Mouse (Mus musculus): ENCODE data around the gene Atg16l2. TPM values are rescaled to one million over a fixed set of nuclear protein-coding genes. Genes with fewer than 3 reads are reported as not detected.
A peak's percentile ranks its signal among the peaks of the same experiment; 100 is the strongest.

Gene Atg16l2
- polyA plus RNA-seq, 1 experiment from 2014 or later, result 4.2 TPM

DNA sequence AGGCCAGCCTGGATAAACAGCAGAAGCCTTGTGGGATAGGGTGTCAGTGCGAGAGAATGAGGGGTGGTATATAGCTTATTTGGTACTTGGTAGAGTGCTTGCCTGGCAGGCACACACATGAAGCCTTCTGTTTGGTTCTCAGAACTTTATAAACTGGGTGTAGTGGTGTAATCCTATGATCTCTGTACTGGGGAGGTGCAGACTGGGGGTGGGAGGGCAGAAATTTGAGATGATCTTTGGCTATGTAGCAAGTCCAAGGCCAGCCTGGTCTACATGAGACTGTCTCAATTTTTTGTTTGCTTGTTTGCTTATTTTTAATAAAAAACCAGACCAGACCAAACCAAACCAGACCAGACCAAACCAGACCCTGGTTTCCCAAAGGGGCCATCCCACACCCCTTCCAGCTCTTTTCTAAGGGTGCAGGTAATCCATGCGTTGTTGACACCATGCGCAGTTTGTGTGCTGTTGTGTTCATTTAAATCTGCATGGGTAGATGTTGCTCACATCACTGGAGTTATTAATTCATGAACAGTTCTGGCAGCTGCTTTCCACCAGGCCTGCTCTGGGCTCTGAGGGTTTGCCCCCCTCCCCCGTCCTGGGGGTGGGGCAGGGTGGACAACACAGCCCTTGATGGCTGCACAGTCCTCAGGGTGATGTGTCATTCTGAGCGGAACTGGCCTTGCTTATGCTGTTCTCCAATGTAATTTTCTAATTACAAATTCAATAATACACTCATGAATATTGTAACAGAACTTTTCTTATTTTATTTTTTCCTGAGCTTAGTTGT lies 30.2 kb upstream of the Atg16l2 start:
- Histone ChIP-seq H3K27me3 (no peaks in the 10 kb centered on the region), H3K4me1 (replicated peaks) (peaks cover 61% of the 10 kb centered on the region), H3K9me3 (replicated peaks) (no peaks in the 10 kb centered on the region), H3K27ac (no peak overlapping the region), H3K36me3 (peaks cover 44% of the 10 kb centered on the region), H3K4me3 (replicated peaks) (no peak overlapping the region), H3K4me2 (no peak overlapping the region), H3K9ac (no peak overlapping the region)
- ATAC-seq (ENCODE audit: low read depth), result peak; percentile 37; the same call in 1 of the 2 replicates
- DNase-seq, result no peak
- WGBS (ENCODE audit: insufficient replicate concordance), result 74% methylated on average over 5 of the region's 5 CpGs

DNA sequence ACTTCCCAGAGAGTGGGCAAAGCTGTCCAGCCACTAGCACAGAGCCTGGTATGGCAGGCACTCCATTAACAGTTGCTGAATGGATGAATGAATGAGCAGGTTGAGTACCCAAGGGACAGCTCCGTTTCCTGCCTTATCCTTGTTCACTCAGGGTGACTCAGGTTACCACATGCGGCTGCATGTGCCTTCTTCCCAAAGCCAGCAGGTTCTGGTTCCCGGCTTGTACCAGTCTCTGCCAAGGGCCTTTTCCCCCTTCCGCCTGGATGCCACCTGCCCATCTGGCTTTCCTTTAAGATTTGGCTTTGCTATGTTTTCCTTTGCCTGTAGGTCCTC lies 28.8 kb upstream of the Atg16l2 start:
- ATAC-seq (ENCODE audit: low read depth), result no peak
- no peak overlapping the region for H3K27ac ChIP-seq
- no peak overlapping the region for H3K4me2 ChIP-seq
- H3K36me3 ChIP-seq, result peaks cover 46% of the 10 kb centered on the region
- H3K4me1 ChIP-seq (replicated peaks), result peaks cover 65% of the 10 kb centered on the region
- no peak overlapping the region for H3K4me3 ChIP-seq (replicated peaks)
- H3K9me3 ChIP-seq (replicated peaks), result no peaks in the 10 kb centered on the region
- no peaks in the 10 kb centered on the region for H3K27me3 ChIP-seq
- 80% methylated on average over 4 of the region's 4 CpGs for WGBS (ENCODE audit: insufficient replicate concordance)
- no peak overlapping the region for H3K9ac ChIP-seq
- DNase-seq, result no peak

DNA sequence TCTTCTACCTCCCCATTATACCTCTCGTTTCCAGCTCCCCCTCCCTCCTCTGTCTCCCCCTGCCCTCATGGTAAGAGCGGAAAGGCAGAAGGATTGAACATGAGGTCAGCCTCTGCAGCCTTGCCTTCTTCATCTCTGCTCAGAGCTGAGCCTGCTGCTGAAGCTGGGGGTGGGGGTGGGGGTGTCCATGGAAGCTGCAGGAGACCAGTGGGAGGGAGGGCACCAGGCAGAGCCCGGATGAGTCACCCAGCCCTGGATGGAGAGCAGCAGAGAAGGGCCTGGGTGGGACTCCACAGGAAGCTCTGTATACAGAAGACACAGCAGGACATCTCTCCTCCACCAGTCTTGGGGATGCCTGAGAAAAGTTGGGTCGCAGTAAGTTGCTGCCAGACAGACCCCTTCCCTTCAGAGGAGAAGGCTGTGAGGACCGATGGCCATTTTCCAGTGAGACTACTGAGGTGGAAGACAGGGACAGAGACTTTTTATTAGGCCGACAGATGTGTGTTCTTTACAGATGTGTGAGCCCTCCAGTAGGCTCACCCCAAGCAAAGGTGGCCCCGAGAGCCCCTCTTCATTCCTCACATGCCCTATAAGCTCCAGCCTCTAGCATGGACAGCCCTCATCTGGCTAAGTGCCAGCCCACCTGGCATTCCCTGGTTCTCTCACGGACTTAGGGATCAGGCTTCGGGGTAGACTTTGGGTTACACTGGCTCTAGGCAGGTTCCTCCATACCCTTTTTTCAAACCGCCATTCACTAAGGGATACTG lies 28.2 kb upstream of the Atg16l2 start:
- Histone ChIP-seq H3K36me3 (peaks cover 51% of the 10 kb centered on the region), H3K4me1 (replicated peaks) (peaks cover 65% of the 10 kb centered on the region), H3K27ac (no peak overlapping the region), H3K9me3 (replicated peaks) (no peaks in the 10 kb centered on the region), H3K27me3 (no peaks in the 10 kb centered on the region), H3K4me3 (replicated peaks) (no peak overlapping the region), H3K9ac (no peak overlapping the region), H3K4me2 (no peak overlapping the region)
- DNase-seq, result no peak
- ATAC-seq (ENCODE audit: low read depth), result no peak
- 70% methylated on average over 10 of the region's 10 CpGs for WGBS (ENCODE audit: insufficient replicate concordance)

DNA sequence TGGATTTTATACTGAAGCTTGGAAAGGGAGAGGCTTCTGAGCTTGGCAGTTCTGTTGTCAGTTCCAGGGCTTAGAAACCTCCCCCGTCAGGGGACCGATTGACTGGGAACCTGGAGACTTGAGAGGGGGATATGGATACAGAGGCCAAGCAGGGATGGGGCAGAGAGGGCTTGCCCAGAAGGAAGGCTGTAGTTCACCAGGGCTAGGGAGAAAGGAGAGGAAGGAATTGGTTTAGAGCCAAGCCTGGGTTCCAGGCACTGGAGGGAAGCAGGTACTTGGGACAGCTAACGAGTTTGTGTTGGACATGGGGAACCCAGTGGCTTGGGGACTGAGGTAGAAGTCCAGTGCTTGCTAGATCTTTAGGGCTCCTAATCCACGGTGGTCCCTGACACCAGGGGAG lies 27.6 kb upstream of the Atg16l2 start:
- no peak for ATAC-seq (ENCODE audit: low read depth)
- Histone ChIP-seq H3K4me1 (replicated peaks) (peaks cover 65% of the 10 kb centered on the region), H3K27ac (no peak overlapping the region), H3K27me3 (no peaks in the 10 kb centered on the region), H3K4me2 (no peak overlapping the region), H3K9ac (no peak overlapping the region), H3K4me3 (replicated peaks) (no peak overlapping the region), H3K9me3 (replicated peaks) (no peaks in the 10 kb centered on the region), H3K36me3 (peaks cover 50% of the 10 kb centered on the region)
- DNase-seq, result no peak
- 77% methylated on average over 4 of the region's 4 CpGs for WGBS (ENCODE audit: insufficient replicate concordance)

DNA sequence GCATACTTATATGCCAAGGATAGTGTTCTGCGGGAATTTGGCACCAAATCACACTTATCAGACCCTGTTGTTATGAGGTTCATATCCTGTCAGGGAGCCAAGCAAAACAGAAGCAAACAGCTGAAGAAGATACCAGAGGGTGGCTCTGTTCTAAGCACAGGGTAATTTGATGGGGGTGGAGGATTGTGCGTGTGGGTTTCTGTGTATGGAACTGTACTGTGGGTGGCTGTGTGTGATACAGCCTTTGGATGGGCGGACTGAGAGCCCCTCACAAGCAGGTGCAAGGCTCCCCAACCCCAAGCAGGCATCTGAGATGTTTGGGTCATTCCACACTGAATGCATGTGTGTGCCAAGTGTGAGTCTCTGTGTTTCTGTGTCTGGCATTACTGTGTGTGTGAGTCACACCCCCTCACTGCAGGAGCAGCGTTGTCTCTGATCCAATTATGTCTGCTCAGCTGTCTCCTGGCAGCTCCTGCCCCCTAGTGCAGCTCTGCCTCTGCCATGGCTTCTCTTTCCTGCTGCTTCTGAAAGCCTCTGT lies 26.6 kb upstream of the Atg16l2 start:
- no peaks in the 10 kb centered on the region for H3K27me3 ChIP-seq
- 73% methylated on average over 4 of the region's 4 CpGs for WGBS (ENCODE audit: insufficient replicate concordance)
- DNase-seq, result no peak
- no peak overlapping the region for H3K9ac ChIP-seq
- no peak overlapping the region for H3K4me2 ChIP-seq
- H3K4me3 ChIP-seq (replicated peaks), result no peak overlapping the region
- peaks cover 74% of the 10 kb centered on the region for H3K4me1 ChIP-seq (replicated peaks)
- H3K36me3 ChIP-seq, result peaks cover 47% of the 10 kb centered on the region
- ATAC-seq (ENCODE audit: low read depth), result no peak
- no peaks in the 10 kb centered on the region for H3K9me3 ChIP-seq (replicated peaks)
- no peak overlapping the region for H3K27ac ChIP-seq

DNA sequence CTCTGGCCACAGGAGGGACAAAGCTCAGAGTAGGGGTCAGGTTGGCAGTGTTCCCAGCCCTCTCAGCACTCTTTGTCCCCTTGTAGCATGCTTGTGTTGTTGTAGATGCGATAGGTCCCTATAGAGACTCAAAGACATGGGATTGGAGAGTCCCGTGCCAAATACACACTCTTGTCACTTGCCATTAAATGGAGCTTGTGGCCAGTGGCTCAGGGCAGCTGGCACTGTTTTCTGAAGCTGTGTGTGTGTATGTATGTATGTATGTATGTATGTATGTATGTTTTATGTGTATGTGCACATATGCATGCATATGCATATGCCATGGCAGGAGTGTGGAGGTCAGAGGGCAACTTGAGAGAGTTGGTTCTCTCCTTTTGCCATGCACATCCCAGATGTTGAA lies 25.7 kb upstream of the Atg16l2 start:
- whole genome bisulfite sequencing (ENCODE audit: insufficient replicate concordance), result 73% methylated on average over 2 of the region's 2 CpGs
- no peak for DNase-seq
- Histone ChIP-seq H3K36me3 (peaks cover 44% of the 10 kb centered on the region), H3K27ac (no peak overlapping the region), H3K4me3 (replicated peaks) (no peak overlapping the region), H3K4me2 (peak overlapping the region; percentile 15), H3K27me3 (no peaks in the 10 kb centered on the region), H3K9ac (no peak overlapping the region), H3K9me3 (replicated peaks) (no peaks in the 10 kb centered on the region), H3K4me1 (replicated peaks) (peaks cover 83% of the 10 kb centered on the region)
- no peak for ATAC-seq (ENCODE audit: low read depth)

DNA sequence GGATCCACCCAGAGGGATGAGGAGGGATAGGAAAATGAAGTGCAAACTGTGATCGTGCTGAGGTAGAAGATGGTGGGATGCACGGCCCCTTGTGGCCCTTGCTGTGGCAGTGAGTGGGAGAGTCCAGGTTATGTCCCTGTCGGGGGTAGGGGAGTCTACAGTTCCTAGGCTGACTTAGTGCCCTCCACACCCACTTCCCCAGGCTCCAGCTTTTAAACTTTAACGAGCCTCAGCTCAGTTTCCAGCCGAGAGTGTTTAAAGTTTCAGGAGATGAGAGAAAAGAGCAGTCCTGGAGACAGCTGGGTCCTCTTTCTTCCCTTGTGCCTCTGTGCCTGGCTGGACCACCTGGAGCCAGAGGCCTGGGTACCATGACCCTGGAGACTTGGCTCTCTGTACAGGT lies 25.2 kb upstream of the Atg16l2 start:
- Histone ChIP-seq H3K4me3 (replicated peaks) (no peak overlapping the region), H3K9ac (no peak overlapping the region), H3K4me2 (peak overlapping the region; percentile 15)

DNA sequence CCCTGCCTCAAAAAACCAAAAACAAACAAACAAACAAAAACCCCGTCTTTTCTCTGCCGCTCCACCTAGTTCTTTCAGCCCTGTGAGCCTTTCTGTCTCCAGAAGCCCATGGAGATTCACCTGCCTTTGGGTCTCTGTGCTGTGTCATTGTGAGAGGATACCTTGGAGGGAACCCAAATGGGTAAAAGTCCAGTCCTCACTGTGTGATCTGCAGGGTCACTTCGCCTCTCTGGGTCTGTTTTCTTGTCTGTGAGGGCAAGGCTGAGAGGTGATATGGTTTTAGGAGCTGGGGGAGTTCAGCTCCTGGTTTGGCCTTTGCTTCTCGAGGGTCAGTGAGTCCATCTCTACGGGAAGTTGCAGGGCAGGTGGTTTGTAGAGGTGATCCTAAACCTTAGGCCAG lies 24.0 kb upstream of the Atg16l2 start:
- H3K27me3 ChIP-seq, result no peaks in the 10 kb centered on the region
- peak overlapping the region; percentile 35 for H3K9ac ChIP-seq
- H3K27ac ChIP-seq, result 0 out of 2 replicates have a peak overlapping the region, but pooled peaks have one; percentile 79
- ATAC-seq (ENCODE audit: low read depth) (no peak), DNase-seq (no peak)
- WGBS (ENCODE audit: insufficient replicate concordance), result 72% methylated on average over 5 of the region's 5 CpGs
- H3K4me3 ChIP-seq (replicated peaks), result no peak overlapping the region
- 0 out of 2 replicates have a peak overlapping the region, but pooled peaks have one; percentile 15 for H3K4me2 ChIP-seq
- H3K4me1 ChIP-seq (replicated peaks), result peaks cover 88% of the 10 kb centered on the region
- H3K9me3 ChIP-seq (replicated peaks), result no peaks in the 10 kb centered on the region
- H3K36me3 ChIP-seq, result peaks cover 42% of the 10 kb centered on the region

More for the DNA sequence above, 25.2 kb upstream of the Atg16l2 start:
- Histone ChIP-seq H3K9me3 (replicated peaks) (no peaks in the 10 kb centered on the region), H3K27me3 (no peaks in the 10 kb centered on the region), H3K27ac (no peak overlapping the region), H3K36me3 (peaks cover 44% of the 10 kb centered on the region), H3K4me1 (replicated peaks) (peaks cover 85% of the 10 kb centered on the region)
- WGBS (ENCODE audit: insufficient replicate concordance), result 61% methylated on average over 5 of the region's 5 CpGs
- no peak for DNase-seq
- ATAC-seq (ENCODE audit: low read depth), result no peak

DNA sequence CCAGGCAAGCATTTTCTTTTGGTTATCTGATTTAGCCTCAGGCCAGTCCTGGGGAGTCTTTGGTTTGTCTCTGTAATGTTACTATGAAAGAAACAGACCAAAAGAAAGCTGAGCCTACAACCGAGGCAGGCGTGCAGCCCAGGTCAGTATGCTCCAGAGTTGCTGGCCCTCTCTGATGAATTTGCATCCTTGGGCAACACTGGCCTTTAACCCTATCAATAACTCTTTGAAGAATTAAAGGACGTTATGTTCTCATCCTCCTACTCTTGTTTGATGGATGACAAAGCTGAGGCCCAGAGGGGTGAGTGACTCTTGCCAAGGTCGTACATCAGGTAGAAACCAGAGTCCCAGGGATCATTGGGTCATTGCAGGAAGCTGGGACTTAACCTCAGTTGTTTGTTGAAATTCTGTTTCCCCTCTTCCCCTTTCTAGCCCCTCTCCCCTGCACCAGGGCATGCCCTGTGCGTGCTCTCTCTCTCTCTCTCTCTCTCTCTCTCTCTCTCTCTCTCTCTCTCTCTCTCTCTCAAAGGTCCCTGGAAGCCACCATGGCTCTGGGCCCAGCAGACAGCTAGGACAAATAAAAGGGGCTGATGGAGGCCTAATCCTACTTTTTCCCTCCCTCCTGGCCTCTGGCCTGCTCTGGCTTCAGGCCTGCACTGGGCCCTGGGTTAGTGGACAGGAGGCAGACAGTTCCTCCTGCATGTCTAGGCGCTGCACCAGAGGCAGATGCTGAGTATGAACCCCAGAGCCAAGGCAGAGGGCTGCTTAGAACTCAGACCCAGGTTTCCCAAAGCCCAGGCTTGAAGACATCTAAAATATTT lies 22.3 kb upstream of the Atg16l2 start:
- Histone ChIP-seq H3K4me1 (replicated peaks) (peaks cover 95% of the 10 kb centered on the region), H3K36me3 (peaks cover 26% of the 10 kb centered on the region), H3K27ac (peak overlapping the region; percentile 81), H3K9me3 (replicated peaks) (no peaks in the 10 kb centered on the region), H3K9ac (peak overlapping the region; percentile 10; the same call in 1 of the 2 replicates), H3K4me3 (replicated peaks) (no peak overlapping the region), H3K4me2 (peak overlapping the region; percentile 99), H3K27me3 (no peaks in the 10 kb centered on the region)
- DNase-seq, result no peak
- 46% methylated on average over 6 of the region's 6 CpGs for WGBS (ENCODE audit: insufficient replicate concordance)
- ATAC-seq (ENCODE audit: low read depth), result peak; percentile 11

DNA sequence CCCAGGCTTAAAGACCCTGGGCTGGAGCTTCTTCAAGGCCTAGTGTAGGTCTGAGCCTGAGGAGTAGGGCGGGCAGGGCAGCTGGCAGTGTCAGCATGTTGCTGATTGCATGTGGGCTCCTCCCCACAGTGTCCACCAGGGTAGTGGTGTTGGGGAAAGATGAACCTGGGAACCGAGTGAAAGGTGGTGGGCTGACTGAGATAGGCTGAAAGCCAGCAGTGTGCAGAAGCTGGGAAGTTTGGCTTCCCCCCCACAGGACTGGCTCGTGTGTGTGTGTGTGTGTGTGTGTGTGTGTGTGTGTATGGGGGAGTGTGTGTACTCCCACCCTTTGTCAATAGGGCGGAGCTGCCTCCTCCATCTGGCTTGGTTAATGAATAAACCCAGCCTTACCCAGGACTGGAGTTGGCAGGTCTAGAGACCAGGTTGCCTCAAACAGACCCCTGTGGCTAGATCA lies 21.1 kb upstream of the Atg16l2 start:
- Histone ChIP-seq H3K36me3 (peaks cover 18% of the 10 kb centered on the region), H3K4me2 (peak overlapping the region; percentile 99), H3K4me1 (replicated peaks) (peaks cover 97% of the 10 kb centered on the region), H3K4me3 (replicated peaks) (peak overlapping the region; percentile 80), H3K9ac (peak overlapping the region; percentile 87), H3K27ac (peak overlapping the region; percentile 91), H3K9me3 (replicated peaks) (no peaks in the 10 kb centered on the region), H3K27me3 (no peaks in the 10 kb centered on the region)
- DNase-seq (peak; percentile 41), ATAC-seq (ENCODE audit: low read depth) (peak; percentile 57)
- 33% methylated on average over 4 of the region's 4 CpGs for WGBS (ENCODE audit: insufficient replicate concordance)

Measured in liver, embryonic 13.5 days (tissue).